In genomic region chr9:91364971-91365501, GRCm38 (mm10) we compare ENCODE assay signal across 8 mouse cellular contexts. TPM values are rescaled to one million over a fixed set of nuclear protein-coding genes. Genes with fewer than 3 reads are reported as not detected.
A peak's percentile ranks its signal among the peaks of the same experiment; 100 is the strongest.
DNase-seq lines count a peak whose midpoint lies in the region; ATAC-seq lines count a peak whose summit lies in the region.

No protein-coding gene starts in this region.

- no peak overlapping the region for H3K9ac ChIP-seq in heart, embryonic 16.5 days (ENCODE audit: low read length)
- H3K9ac ChIP-seq in hindbrain, embryonic 11.5 days (ENCODE audit: low read depth, low read length) = peak overlapping the region; percentile 96
- H3K9ac ChIP-seq in midbrain, embryonic 13.5 days (replicated peaks) = peak overlapping the region; percentile 98

- H3K4me1 ChIP-seq in heart, embryonic 16.5 days (ENCODE audit: control insufficient read depth, insufficient read depth, low read length) = peaks cover 17% of the 10 kb centered on the region
- H3K4me1 ChIP-seq in hindbrain, embryonic 11.5 days (replicated peaks; ENCODE audit: control insufficient read depth, insufficient read depth, low read length) = peaks cover 3% of the 10 kb centered on the region; the same call in 1 of the 2 replicates
- peaks cover 19% of the 10 kb centered on the region for H3K4me1 ChIP-seq in midbrain, embryonic 13.5 days (replicated peaks)

- ATAC-seq in heart, embryonic 16.5 days (replicated peaks; ENCODE audit: extremely low read depth, insufficient read depth, low FRiP score) = no peak; the same call in 1 of the 2 replicates
- ATAC-seq in hindbrain, embryonic 11.5 days (ENCODE audit: low FRiP score) = peak; percentile 37
- ATAC-seq in midbrain, embryonic 13.5 days = peak; percentile 45

- no peaks in the 10 kb centered on the region for H3K36me3 ChIP-seq in heart, embryonic 16.5 days (ENCODE audit: control insufficient read depth, insufficient read depth)
- no peaks in the 10 kb centered on the region for H3K36me3 ChIP-seq in hindbrain, embryonic 11.5 days (ENCODE audit: control insufficient read depth, insufficient read depth, low read length)
- H3K36me3 ChIP-seq in midbrain, embryonic 13.5 days = no peaks in the 10 kb centered on the region

- H3K9me3 ChIP-seq in heart, embryonic 16.5 days (replicated peaks; ENCODE audit: control insufficient read depth, low read length) = peaks cover under 1% of the 10 kb centered on the region; the same call in 1 of the 2 replicates
- no peaks in the 10 kb centered on the region for H3K9me3 ChIP-seq in hindbrain, embryonic 11.5 days (ENCODE audit: control insufficient read depth, low read length)
- H3K9me3 ChIP-seq in midbrain, embryonic 13.5 days = no peaks in the 10 kb centered on the region

- WGBS in heart, embryonic 16.5 days = under 1% methylated on average over 42 of the region's 42 CpGs
- WGBS in hindbrain, embryonic 11.5 days = under 1% methylated on average over 41 of the region's 42 CpGs
- WGBS in midbrain, embryonic 13.5 days = 2% methylated on average over 39 of the region's 42 CpGs

- DNase-seq in heart, adult 9 months (ENCODE audit: low spot score in 2 of 2) = no peak
- peak; percentile 73 for DNase-seq in cerebellum, adult 9-10 months
- DNase-seq in hindbrain, embryonic 11.5 days (ENCODE audit: low spot score) = no peak
- no peak for DNase-seq in adrenal gland, postnatal 14 days
- DNase-seq in left cerebral cortex, postnatal 36 days (ENCODE audit: low spot score in 2 of 2) = no peak
- no peak for DNase-seq in left cerebral cortex, adult 8-10 months (ENCODE audit: low spot score in 2 of 2)

- peak overlapping the region; percentile 59 for H3K4me2 ChIP-seq in heart, embryonic 16.5 days (ENCODE audit: low read depth, low read length)
- H3K4me2 ChIP-seq in hindbrain, embryonic 11.5 days (replicated peaks; ENCODE audit: low read depth, low read length) = peak overlapping the region; percentile 44
- H3K4me2 ChIP-seq in midbrain, embryonic 13.5 days (replicated peaks) = peak overlapping the region; percentile 55

- peaks cover 89% of the 10 kb centered on the region for H3K27me3 ChIP-seq in heart, embryonic 16.5 days (ENCODE audit: control insufficient read depth, insufficient read depth, low read length)
- peaks cover 58% of the 10 kb centered on the region for H3K27me3 ChIP-seq in hindbrain, embryonic 11.5 days (ENCODE audit: control insufficient read depth, insufficient read depth, low read length)
- H3K27me3 ChIP-seq in midbrain, embryonic 13.5 days = peaks cover 54% of the 10 kb centered on the region

- intact Hi-C loops in left cerebral cortex, postnatal 36 days (cut with DNase I) = loop anchor here (5.0 to 10.0 kb wide), 3 partner anchors 42 to 1480 kb away; no protein-coding TSS in a partner anchor

- H3K27ac ChIP-seq in heart, embryonic 16.5 days (ENCODE audit: low read length) = no peak overlapping the region
- peak overlapping the region; percentile 96 for H3K27ac ChIP-seq in hindbrain, embryonic 11.5 days (ENCODE audit: low read depth, low read length)
- H3K27ac ChIP-seq in midbrain, embryonic 13.5 days = peak overlapping the region; percentile 94

- peak overlapping the region; percentile 52 for H3K4me3 ChIP-seq in heart, embryonic 16.5 days (ENCODE audit: low read length)
- peak overlapping the region; percentile 79 for H3K4me3 ChIP-seq in hindbrain, embryonic 11.5 days (ENCODE audit: low read depth, low read length)
- peak overlapping the region; percentile 72 for H3K4me3 ChIP-seq in midbrain, embryonic 13.5 days (replicated peaks)

RNA-seq across cellular contexts. Expression of gene Zic1, which starts 0.6 kb away (rescaled TPM):
- 0.05 TPM in 1 of 2 replicates, not detected in the other for polyA plus RNA-seq in heart, embryonic 16.5 days (2015; fragmentation: Nextera tagmentation; extraction: Ambion mirVana)
- polyA plus RNA-seq in hindbrain, embryonic 11.5 days (2014; fragmentation: Nextera tagmentation; extraction: Ambion mirVana) = 18.2 and 23.8 TPM in 2 replicates
- polyA plus RNA-seq in midbrain, embryonic 13.5 days (2015; fragmentation: Nextera tagmentation; extraction: Ambion mirVana) = 14.8 and 16.4 TPM in 2 replicates
- 0.90 TPM in 1 of 2 replicates, not detected in the other for total RNA-seq in adrenal gland, postnatal 14 days (2021)
- 10 to 100 TPM in 1 of 2 experiments, 1 to 10 TPM in 1; 7.2 to 15.3 TPM for total RNA-seq in left cerebral cortex, postnatal 36 days (2021)
- total RNA-seq in left cerebral cortex, adult 8-10 months (2022) = 10 to 100 TPM; 13.6 to 36.2 (median 24.1) TPM

RNA-seq across cellular contexts. Expression of gene Zic4, which starts 2.8 kb away (rescaled TPM):
- polyA plus RNA-seq in heart, embryonic 16.5 days (2015; fragmentation: Nextera tagmentation; extraction: Ambion mirVana) = not detected in 2 replicates
- polyA plus RNA-seq in hindbrain, embryonic 11.5 days (2014; fragmentation: Nextera tagmentation; extraction: Ambion mirVana) = 32.8 and 36.5 TPM in 2 replicates
- 53.2 and 56.6 TPM in 2 replicates for polyA plus RNA-seq in midbrain, embryonic 13.5 days (2015; fragmentation: Nextera tagmentation; extraction: Ambion mirVana)
- not detected in 2 replicates for total RNA-seq in adrenal gland, postnatal 14 days (2021)
- 1 to 10 TPM; 2.8 to 4.7 TPM for total RNA-seq in left cerebral cortex, postnatal 36 days (2021)
- total RNA-seq in left cerebral cortex, adult 8-10 months (2022) = 1 to 10 TPM; 3.2 to 8.1 (median 5.6) TPM
